Mouse (Mus musculus): ENCODE measurements around the gene Cdh9.

Cdh9 gene

GRCm38 (mm10) chr15:16728470-16729011 is at the start of gene Cdh9:
TSS of gene Cdh9 (plus strand) at chr15:16728756.
- no peak for DNase-seq (ENCODE audit: low spot score)

DNA sequence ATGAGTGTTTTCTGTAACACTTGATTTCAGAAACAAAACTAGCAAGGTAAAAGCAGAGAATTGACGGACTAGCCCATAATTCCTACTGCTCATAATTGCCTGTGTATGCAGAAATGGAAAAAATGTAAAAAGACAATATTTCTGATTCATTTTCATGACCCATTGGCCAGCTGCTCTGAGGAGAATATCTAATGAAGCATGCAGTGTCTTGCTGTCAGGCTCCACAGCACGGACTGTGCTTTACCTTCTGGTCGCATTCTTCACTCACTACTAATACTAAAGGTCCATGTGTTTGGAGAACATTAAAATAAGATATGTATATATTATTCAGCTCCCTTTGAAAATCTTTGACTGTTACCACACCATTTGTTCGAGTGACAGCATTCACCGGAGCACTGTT is 49.5 kb upstream of the Cdh9 start:
- no peak for DNase-seq (ENCODE audit: low spot score)

DNA sequence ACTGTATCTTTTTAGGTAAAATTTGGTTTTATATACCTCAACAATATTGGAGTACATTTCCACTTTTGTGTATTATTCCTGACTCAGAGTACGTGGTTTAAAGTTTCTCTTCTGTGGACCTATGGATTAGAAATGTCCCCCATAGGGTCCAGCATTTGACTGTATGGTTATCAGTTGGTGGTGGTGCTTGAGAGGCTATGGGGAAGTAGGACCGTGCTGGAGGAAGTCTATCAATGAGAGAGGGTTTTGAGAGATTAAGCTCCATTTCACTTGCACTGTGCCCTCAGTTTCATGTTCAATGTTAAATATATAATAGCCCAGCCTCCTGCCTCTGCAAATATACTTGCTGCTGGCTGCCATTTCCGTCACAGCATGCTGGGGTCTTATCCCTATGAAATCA is 28.7 kb upstream of the Cdh9 start:
- DNase-seq (ENCODE audit: low spot score), result no peak

DNA sequence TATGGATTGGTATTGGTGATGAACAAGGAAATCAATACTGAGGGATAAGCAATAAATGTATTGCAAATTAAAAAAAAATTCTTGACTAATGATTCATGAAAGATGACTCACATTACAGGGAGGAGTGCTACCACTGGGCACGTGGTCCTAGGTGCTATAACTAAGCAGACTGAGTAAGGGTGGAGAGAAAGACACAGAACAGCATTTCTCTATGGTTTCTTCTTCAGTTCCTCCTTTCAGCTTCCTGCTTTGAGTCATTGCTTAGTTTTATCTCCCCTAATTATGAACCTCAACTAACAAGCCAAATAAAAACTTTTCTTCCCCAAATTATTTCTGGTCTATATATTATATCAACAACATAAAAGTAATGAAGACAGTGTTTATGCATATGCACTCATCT is 26.2 kb upstream of the Cdh9 start:
- DNase-seq (ENCODE audit: low spot score), result no peak

- no peak for DNase-seq (ENCODE audit: low spot score)
Observed at GRCm38 (mm10) chr15:16739088-16739487, 10.5 kb downstream of the Cdh9 start.

DNA sequence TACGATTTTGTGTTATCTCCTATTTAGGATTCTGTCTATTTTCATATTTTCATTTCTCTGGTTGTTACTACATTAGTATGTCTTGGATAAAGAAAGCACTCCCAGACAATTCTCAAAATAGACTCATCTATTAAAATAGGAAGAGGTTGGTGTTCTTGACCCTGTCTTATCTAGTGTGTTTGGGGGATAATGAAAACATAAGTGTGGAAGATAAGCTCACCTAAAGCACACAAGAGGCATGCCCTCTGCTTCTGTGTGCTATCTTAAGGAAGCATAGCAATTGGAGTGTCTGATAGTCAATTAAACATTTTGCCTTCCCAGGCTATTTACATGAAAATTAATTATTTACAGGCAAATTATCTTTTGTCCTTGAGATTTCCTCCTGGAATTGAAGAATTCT is 18.1 kb downstream of the Cdh9 start:
- no peak for DNase-seq (ENCODE audit: low spot score)

GRCm38 (mm10) chr15:16763252-16763651 is 34.7 kb downstream of the Cdh9 start:
- no peak for DNase-seq (ENCODE audit: low spot score)

DNA sequence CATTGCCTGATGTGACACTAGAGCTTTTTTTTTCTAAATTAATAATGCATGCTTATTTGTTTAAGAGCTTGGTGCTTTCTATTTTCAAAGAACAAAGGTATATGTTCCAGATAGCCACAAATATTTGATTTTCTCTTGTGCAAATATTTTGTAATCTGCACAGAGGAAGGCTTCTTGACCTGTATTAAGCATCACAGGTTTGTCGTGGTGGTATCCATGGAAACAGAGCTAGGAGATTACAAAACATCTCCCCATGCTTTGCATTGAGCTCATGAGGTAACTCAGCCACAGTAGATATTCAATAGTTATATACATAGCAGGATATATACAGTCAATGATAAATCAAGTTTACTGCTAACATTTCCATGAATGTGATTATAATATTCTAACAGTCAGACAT is 56.0 kb downstream of the Cdh9 start:
- no peak for DNase-seq (ENCODE audit: low spot score)

DNA sequence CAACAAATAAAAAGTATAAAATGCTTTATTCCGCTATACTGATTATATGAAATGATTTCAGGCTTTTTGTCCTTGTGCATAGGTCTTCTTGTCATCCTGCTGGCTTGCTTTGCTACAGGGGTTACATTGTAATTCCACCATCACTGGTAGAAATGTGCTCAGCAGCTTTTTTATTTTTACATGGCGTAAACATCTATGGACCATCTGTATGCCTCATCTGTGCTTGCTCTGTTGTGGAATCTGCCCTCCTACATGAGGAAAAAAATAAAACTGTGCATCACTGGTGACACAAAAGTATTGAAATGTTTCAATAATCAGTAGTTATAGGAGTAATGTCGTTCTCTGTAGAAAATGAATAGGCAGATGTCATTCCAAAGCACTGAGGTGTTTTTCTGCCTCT is 64.3 kb downstream of the Cdh9 start:
- no peak for DNase-seq (ENCODE audit: low spot score)

DNA sequence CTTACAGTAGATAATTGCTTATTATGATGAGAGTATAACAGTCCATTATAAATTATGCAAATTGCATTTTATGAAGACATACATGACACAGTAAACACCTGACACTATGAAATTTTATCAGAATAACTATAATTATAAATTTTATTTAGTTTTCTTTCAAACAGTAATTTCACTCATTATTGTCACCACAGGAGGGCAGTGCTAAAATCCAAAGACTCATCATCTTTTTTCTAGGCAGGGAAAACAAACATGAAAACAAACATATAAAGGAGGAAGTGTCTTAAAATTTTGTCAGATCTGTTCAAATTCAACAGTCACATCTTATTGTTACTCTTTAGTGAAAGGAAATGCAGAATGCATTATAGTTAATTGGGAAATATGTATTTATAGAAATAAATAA is 72.7 kb downstream of the Cdh9 start:
- no peak for DNase-seq (ENCODE audit: low spot score)

GRCm38 (mm10) chr15:16810787-16811186 is 82.2 kb downstream of the Cdh9 start:
- no peak for DNase-seq (ENCODE audit: low spot score)

DNA sequence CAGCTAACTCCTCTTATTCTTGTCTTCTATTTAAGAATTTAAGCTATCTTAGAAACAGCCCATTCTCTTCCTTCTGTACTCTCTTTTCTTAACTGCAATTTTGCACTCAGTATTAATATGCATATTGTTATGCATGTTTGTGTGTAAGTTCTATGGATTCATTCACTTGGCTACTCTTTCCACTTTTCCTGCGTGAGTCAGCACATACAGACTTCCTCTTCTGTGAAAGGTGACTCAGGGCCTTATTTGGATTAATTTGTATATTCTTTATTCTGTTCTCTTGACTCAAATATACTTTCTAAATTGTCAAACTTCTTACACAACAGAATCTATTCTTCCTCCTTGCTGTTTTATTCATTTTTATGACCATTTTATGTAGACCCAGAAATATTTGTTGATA is 85.5 kb downstream of the Cdh9 start:
- DNase-seq (ENCODE audit: low spot score), result no peak

DNA sequence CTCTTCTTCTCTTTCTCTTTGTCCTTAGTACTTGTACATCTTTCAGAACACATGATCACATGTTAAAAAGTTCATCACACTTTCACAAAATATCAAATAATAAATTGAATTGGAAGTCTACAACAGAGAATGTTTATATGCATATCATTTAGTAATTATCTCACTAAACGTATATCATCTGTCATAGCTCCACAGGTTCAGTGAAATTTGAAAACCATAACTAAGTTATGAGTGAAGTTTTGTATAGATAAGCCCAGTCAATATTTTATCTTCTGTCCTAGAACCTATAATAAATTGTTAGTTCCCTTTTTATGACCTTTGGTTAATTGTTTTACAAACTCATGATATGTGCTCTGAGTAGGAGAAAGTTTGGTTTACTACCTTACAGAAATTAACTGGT is 106.2 kb downstream of the Cdh9 start:
- DNase-seq (ENCODE audit: low spot score), result no peak

DNA sequence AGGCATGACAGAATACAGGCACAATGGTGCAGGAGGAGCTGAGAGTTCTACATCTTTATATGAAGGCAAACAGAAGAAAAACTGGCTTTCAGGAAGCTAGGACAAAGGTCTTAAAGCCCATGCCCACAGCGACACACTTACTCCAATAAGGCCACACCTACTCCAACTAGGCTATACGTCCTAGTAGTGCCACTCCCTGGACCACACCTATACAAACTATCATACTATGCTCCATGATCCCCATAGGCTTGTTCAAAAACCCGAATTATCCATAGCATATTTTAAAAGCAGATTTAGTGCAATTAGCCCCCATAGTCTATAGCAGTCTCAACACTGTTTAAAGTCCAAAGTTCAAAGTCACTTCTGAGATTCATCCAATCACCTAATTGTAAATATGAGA is 154.0 kb downstream of the Cdh9 start:
- no peak for DNase-seq (ENCODE audit: low spot score)

- DNase-seq (ENCODE audit: low spot score), result no peak
Observed at GRCm38 (mm10) chr15:16896674-16897073, 168.1 kb downstream of the Cdh9 start.
